Mouse (Mus musculus) megakaryocyte, embryonic 14.5 days (primary cell): ENCODE measurements at regions not wholly inside any gene's neighbourhood (a gene's known extent, or its start where the extent isn't known, plus 50 kb on each side); places are given as distances from the start of the nearest gene placed in this dataset.

ENCODE experiments used
- FLI1 ChIP-seq: IDR thresholded peaks from 2 replicates; pipeline ENCODE4 v1.6.1; 2012; ENCODE audit warnings: low read length, inconsistent platforms, mixed read lengths
- GATA1 ChIP-seq: IDR thresholded peaks from 3 replicates; pipeline ENCODE4 v1.6.1; 2012; ENCODE audit warnings: mixed read lengths, low read length, inconsistent platforms, borderline replicate concordance

- TF ChIP-seq GATA1 = no peak
- TF ChIP-seq FLI1 = no peak
Measured at GRCm38 (mm10) chr16:55492111-55492510, 194.3 kb upstream of the Zpld1 start.
